Mouse (Mus musculus) spleen, postnatal 36 days (tissue): ENCODE results near the gene Car2.

Experiments
- DNase-seq, 2 experiments: peaks; one replicate each; pipeline ENCODE4 v3.0.0; 2022; ENCODE audit warnings: low spot score in 2 of 2, mixed read lengths in 1 of 2

Gene Car2

DNA sequence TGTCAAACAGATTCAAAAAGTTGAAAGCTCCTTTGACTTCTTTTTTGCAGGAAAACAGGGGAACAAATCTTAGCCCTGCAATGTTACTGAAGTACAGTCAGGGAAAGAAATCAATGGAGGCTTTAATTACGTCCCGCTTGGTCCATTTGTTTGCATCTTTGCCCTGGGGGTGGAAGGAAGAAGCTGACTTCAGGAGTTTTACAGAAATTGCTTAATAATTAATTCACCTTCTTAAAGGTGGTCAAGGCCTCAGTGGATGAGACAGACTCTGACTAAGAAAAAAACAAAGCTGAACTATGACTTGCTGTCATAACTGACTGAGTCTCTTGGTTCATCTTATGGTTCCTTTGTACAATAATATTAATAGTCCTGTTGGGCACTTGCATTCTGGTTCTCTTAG is 59.6 kb downstream of the Car2 start:
- no peak for DNase-seq

- DNase-seq, result no peak
These were observed 62.2 kb downstream of the Car2 start for GRCm38 (mm10) chr3:14948067-14948800.

GRCm38 (mm10) chr3:14950031-14950430 is 64.0 kb downstream of the Car2 start:
- no peak for DNase-seq
